Mouse (Mus musculus) heart, postnatal 25 days (tissue): ENCODE data around the gene Hmgn1. TPM values are rescaled to one million over a fixed set of nuclear protein-coding genes. Genes with fewer than 3 reads are reported as not detected.
A peak's percentile ranks its signal among the peaks of the same experiment; 100 is the strongest.

ENCODE experiments used
- DNase-seq: peaks from one replicate; pipeline ENCODE4 v3.0.0; 2022; ENCODE audit warnings: low spot score
- intact Hi-C: fragments of 180-260 bp; cut with DNase I; formaldehyde crosslinking; loops from one replicate; pipeline ENCODE4 v1.15.1; 2025
- total RNA-seq, 2 experiments: library from RNA; stranded (reverse); gene quantifications; 2 replicates each; pipeline ENCODE4 v1.2.3; 2021

Gene Hmgn1
- 10 to 100 TPM; 52.9 to 56.6 TPM for total RNA-seq

- intact Hi-C loops, result loop anchor here (2.0 kb wide), 2 partner anchors 15 to 45 kb away; partner anchors contain the start of gene Brwd1
- DNase-seq, result peak; percentile 94
Measured at GRCm38 (mm10) chr16:96127657-96128344, at the start of gene Hmgn1. Gene Hmgn1, minus strand, starts transcription at chr16:96127729.

GRCm38 (mm10) chr16:96175399-96175798, 47.9 kb upstream of the Hmgn1 start:
- DNase-seq, result no peak
- intact Hi-C loops, result no loop called here

- DNase-seq, result no peak
- intact Hi-C loops, result no loop called here
Measured at GRCm38 (mm10) chr16:96173648-96174047, 46.1 kb upstream of the Hmgn1 start.

- intact Hi-C loops, result no loop called here
- no peak for DNase-seq
Measured at GRCm38 (mm10) chr16:96168837-96169236, 41.3 kb upstream of the Hmgn1 start.

- intact Hi-C loops, result no loop called here
Measured at GRCm38 (mm10) chr16:96165723-96166264, 38.3 kb upstream of the Hmgn1 start.

GRCm38 (mm10) chr16:96161336-96161735, 33.8 kb upstream of the Hmgn1 start:
- intact Hi-C loops, result no loop called here
- no peak for DNase-seq

More at GRCm38 (mm10) chr16:96165723-96166264, 38.3 kb upstream of the Hmgn1 start:
- DNase-seq, result no peak

- DNase-seq, result no peak
- intact Hi-C loops, result no loop called here
Measured at GRCm38 (mm10) chr16:96160927-96161326, 33.4 kb upstream of the Hmgn1 start.

GRCm38 (mm10) chr16:96159794-96160346, 32.3 kb upstream of the Hmgn1 start:
- DNase-seq, result no peak
- intact Hi-C loops, result loop anchor here (5.0 kb wide), 1 partner anchor 182 kb away; no protein-coding TSS in a partner anchor

GRCm38 (mm10) chr16:96159091-96159731, 31.7 kb upstream of the Hmgn1 start:
- intact Hi-C loops, result loop anchor here (5.0 kb wide), 1 partner anchor 183 kb away; no protein-coding TSS in a partner anchor
- peak; percentile 44 for DNase-seq

GRCm38 (mm10) chr16:96158511-96159080, 31.1 kb upstream of the Hmgn1 start:
- intact Hi-C loops, result loop anchor here (5.0 kb wide), 1 partner anchor 184 kb away; no protein-coding TSS in a partner anchor
- DNase-seq, result no peak

GRCm38 (mm10) chr16:96157171-96157570, 29.6 kb upstream of the Hmgn1 start:
- intact Hi-C loops, result loop anchor here (5.0 kb wide), 1 partner anchor 185 kb away; no protein-coding TSS in a partner anchor
- DNase-seq, result no peak

- no peak for DNase-seq
- intact Hi-C loops, result loop anchor here (5.0 kb wide), 1 partner anchor 186 kb away; no protein-coding TSS in a partner anchor
Measured at GRCm38 (mm10) chr16:96156019-96156418, 28.5 kb upstream of the Hmgn1 start.

GRCm38 (mm10) chr16:96154476-96154875, 26.9 kb upstream of the Hmgn1 start:
- intact Hi-C loops, result no loop called here
- DNase-seq, result no peak

- intact Hi-C loops, result no loop called here
Measured at GRCm38 (mm10) chr16:96151551-96151950, 24.0 kb upstream of the Hmgn1 start.

GRCm38 (mm10) chr16:96150995-96151394, 23.5 kb upstream of the Hmgn1 start:
- peak; percentile 35 for DNase-seq
- intact Hi-C loops, result no loop called here

More at GRCm38 (mm10) chr16:96151551-96151950, 24.0 kb upstream of the Hmgn1 start:
- no peak for DNase-seq

- no peak for DNase-seq
- intact Hi-C loops, result loop anchor here (5.0 kb wide), 2 partner anchors 67 to 102 kb away; partner anchors contain the start of gene Brwd1
Measured at GRCm38 (mm10) chr16:96149311-96149710, 21.8 kb upstream of the Hmgn1 start.

- DNase-seq, result no peak
- intact Hi-C loops, result loop anchor here (5.0 kb wide), 2 partner anchors 67 to 102 kb away; partner anchors contain the start of gene Brwd1
Measured at GRCm38 (mm10) chr16:96148834-96149233, 21.3 kb upstream of the Hmgn1 start.

GRCm38 (mm10) chr16:96145814-96146213, 18.3 kb upstream of the Hmgn1 start:
- intact Hi-C loops, result loop anchor here (5.0 kb wide), 2 partner anchors 64 to 99 kb away; partner anchors contain the start of gene Brwd1
- DNase-seq, result no peak

- DNase-seq, result peak; percentile 100
- intact Hi-C loops, result loop anchor here (5.0 kb wide), 2 partner anchors 63 to 98 kb away; partner anchors contain the start of gene Brwd1
Measured at GRCm38 (mm10) chr16:96145110-96145800, 17.7 kb upstream of the Hmgn1 start, which contains the start of gene Wrb. Gene Wrb, plus strand, starts transcription at chr16:96145407.
